Mouse (Mus musculus) gastrocnemius, postnatal 25 days (tissue): ENCODE results near the gene Cacna2d3. TPM values are rescaled to one million over a fixed set of nuclear protein-coding genes. Genes with fewer than 3 reads are reported as not detected.

Source experiments
- DNase-seq: peaks from one replicate; pipeline ENCODE4 v3.0.0; 2022
- total RNA-seq, 2 experiments: library from RNA; stranded (reverse); gene quantifications; 1 replicate in 1 of 2; 2 replicates in 1 of 2; pipeline ENCODE4 v1.2.3; 2021

The Cacna2d3 gene
- total RNA-seq, 2 experiments from 2014 or later, result 0.56 to 1.2 TPM

- DNase-seq, result no peak
Measured at GRCm38 (mm10) chr14:29643217-29643616, 78.4 kb downstream of the Cacna2d3 start.

GRCm38 (mm10) chr14:29639266-29639665 lies 82.4 kb downstream of the Cacna2d3 start:
- DNase-seq, result no peak

- no peak for DNase-seq
Measured at GRCm38 (mm10) chr14:29628213-29628612, 93.5 kb downstream of the Cacna2d3 start.

- DNase-seq, result no peak
Measured at GRCm38 (mm10) chr14:29612436-29612835, 109.2 kb downstream of the Cacna2d3 start.

GRCm38 (mm10) chr14:29608761-29609160 lies 112.9 kb downstream of the Cacna2d3 start:
- DNase-seq, result no peak

GRCm38 (mm10) chr14:29599428-29599827 lies 122.2 kb downstream of the Cacna2d3 start:
- no peak for DNase-seq

- no peak for DNase-seq
Measured at GRCm38 (mm10) chr14:29592896-29593295, 128.8 kb downstream of the Cacna2d3 start.

- DNase-seq, result no peak
Measured at GRCm38 (mm10) chr14:29589628-29590027, 132.0 kb downstream of the Cacna2d3 start.

- DNase-seq, result no peak
Measured at GRCm38 (mm10) chr14:29581961-29582360, 139.7 kb downstream of the Cacna2d3 start.

GRCm38 (mm10) chr14:29577786-29578185 lies 143.9 kb downstream of the Cacna2d3 start:
- no peak for DNase-seq

- no peak for DNase-seq
Measured at GRCm38 (mm10) chr14:29575551-29575950, 146.1 kb downstream of the Cacna2d3 start.

- no peak for DNase-seq
Measured at GRCm38 (mm10) chr14:29562704-29563103, 159.0 kb downstream of the Cacna2d3 start.

GRCm38 (mm10) chr14:29561122-29561834 lies 160.4 kb downstream of the Cacna2d3 start:
- no peak for DNase-seq

- DNase-seq, result no peak
Measured at GRCm38 (mm10) chr14:29558440-29558839, 163.2 kb downstream of the Cacna2d3 start.

GRCm38 (mm10) chr14:29556152-29556551 lies 165.5 kb downstream of the Cacna2d3 start:
- DNase-seq, result no peak

- no peak for DNase-seq
Measured at GRCm38 (mm10) chr14:29552471-29552870, 169.2 kb downstream of the Cacna2d3 start.

GRCm38 (mm10) chr14:29548646-29549045 lies 173.0 kb downstream of the Cacna2d3 start:
- no peak for DNase-seq

- no peak for DNase-seq
Measured at GRCm38 (mm10) chr14:29530516-29530915, 191.1 kb downstream of the Cacna2d3 start.

GRCm38 (mm10) chr14:29528696-29529095 lies 193.0 kb downstream of the Cacna2d3 start:
- DNase-seq, result no peak

GRCm38 (mm10) chr14:29519751-29520669 lies 201.7 kb downstream of the Cacna2d3 start:
- DNase-seq, result no peak

- DNase-seq, result no peak
Measured at GRCm38 (mm10) chr14:29502667-29503066, 219.0 kb downstream of the Cacna2d3 start.

- no peak for DNase-seq
Measured at GRCm38 (mm10) chr14:29498546-29499290, 222.9 kb downstream of the Cacna2d3 start.
